Mouse (Mus musculus): ENCODE results near the gene Tmem174.

Gene Tmem174

DNA sequence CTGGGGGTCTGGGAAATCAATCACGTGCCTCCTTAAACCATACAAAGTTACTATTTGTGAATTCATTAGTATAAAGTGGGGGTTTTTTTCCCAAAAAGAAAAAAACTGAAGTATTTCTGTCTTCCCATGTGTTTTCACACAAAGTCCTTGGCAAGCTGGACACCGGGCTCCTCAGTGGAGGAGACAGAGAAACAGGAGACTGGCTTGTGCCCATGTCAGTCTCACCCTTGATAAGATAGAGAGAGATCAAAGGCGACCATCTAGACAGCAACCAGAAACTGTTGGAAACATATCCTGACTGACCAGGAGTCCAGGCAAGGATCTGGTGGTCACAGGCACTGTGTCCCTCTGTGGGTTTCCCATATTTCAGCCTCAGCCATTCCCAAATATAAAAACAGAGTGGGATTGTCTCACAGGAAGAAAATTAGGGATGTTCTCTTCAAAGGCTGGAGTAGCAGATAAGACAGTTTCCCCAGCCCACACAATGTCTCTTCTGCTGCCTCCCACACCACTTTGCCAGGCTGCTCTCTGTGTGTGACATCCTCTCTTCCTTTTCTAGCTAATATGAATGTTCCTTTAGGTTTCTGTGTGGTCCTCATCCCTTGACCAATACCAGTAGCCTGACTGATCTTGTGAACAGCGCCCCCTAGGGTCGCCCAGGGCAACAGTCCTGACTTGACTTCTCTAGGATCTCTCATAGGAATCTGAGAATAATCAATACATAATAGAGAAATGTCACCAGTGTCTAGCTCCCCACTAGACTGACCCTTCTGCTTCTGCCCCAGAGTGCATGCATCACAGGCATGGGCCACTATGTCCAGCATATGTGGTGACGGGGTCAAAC is 3.3 kb downstream of the Tmem174 start:
- DNase-seq (ENCODE audit: low spot score in 2 of 2) = no peak

DNA sequence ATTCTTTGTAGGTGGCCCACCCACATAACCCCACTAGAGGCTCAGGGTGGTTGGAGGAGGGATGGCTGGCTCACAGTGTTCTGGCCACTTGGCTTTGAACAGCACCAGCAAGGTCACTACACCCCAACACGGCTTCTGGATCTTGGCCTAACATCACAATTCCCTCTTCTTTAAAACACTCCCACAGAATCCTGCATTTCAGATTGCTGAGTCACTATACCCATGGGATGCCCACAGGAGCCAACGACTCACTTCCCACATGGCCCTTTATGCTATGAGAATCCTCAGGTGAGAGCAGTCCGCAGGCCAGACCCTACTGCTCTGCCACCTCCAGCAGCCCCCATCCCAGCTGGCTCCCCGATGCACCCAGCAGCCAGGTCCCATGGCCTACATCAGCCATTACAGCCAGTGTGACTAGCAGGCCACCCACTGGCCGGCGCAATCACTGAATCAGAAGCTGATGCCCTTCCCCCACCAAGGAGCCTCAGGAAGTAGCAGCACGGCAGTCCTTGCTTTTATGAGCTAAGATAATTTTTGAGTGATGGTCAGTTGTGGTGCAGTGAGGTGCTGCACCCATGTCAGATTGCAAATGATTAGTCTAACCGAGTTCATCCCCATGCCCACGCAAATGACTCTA is 4.8 kb downstream of the Tmem174 start:
- DNase-seq (ENCODE audit: low spot score in 2 of 2) = no peak

DNA sequence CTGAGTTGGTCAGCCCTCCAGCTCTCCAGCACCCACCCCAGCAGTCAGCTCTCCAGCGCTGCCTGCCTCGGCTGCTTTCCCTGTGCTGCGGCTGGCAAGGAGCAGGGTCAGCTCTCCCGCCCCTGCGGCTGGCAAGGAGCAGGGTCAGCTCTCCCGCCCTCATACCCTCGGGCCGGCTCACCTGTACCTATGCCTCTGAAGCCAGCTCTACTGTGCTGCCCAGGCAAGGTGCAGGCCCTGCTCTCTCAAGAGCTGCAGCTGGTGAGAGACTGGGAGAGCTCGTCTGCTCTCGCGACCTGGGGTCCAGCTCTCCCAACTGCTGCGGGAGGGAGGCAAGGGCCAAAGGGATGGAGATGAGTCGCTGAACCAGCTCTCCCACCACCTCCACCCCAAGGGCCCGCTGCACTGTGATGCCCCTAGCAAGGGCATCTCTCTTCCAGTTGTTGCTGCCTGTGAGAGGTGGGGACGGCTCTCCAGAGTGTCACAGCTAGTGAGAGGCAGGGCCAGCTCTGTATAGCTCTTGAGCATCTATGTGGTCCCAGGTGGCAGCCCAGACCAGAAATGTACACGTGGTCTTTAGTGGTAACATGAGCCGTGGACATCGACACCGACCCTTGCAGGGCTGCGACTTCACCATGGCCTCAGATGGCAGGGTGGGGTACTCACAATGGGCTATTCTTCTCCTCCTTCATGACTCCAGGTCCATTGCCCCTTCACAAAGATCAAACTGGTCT is 5.9 kb downstream of the Tmem174 start:
- DNase-seq (ENCODE audit: low spot score in 2 of 2) = no peak

DNA sequence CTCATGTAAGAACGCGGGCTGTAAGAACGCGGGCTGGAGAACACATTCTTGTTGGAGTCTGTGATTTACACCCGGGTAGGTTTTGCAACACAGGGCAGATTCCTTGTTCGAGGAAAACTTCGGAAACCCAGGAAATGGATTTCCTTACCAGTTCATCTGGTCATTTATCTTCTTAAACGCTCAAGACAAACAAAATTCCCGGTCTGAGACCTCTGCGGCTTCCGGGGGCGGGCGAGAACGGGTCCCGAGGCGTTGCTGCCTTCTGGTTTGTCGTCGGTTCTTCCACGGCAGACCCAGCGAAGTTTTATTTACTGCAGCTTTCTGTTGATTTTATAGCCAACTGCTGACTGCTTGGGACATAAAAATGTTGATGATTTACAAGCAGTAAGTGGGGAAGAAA is 10.5 kb downstream of the Tmem174 start:
- DNase-seq (ENCODE audit: low spot score in 2 of 2) = no peak

DNA sequence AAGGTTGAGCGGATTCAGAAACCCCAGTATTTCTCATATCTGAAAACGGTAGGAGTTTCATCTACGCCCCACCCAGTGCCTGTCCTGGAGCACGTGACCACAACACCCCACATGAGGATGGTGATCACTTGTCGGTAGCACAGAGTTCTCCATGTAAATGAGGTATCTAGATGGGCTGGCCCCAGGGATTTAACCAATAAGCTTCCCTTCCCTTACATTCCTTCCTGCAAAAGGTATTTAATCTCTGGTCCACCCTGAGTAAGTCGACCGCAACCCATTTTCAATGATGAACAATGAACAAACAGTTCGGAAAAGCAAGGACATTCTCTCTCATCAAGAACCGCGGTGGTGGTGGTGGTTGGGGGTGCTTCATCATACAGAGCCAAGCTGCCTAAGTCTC is 12.7 kb downstream of the Tmem174 start:
- DNase-seq (ENCODE audit: low spot score in 2 of 2) = no peak

DNA sequence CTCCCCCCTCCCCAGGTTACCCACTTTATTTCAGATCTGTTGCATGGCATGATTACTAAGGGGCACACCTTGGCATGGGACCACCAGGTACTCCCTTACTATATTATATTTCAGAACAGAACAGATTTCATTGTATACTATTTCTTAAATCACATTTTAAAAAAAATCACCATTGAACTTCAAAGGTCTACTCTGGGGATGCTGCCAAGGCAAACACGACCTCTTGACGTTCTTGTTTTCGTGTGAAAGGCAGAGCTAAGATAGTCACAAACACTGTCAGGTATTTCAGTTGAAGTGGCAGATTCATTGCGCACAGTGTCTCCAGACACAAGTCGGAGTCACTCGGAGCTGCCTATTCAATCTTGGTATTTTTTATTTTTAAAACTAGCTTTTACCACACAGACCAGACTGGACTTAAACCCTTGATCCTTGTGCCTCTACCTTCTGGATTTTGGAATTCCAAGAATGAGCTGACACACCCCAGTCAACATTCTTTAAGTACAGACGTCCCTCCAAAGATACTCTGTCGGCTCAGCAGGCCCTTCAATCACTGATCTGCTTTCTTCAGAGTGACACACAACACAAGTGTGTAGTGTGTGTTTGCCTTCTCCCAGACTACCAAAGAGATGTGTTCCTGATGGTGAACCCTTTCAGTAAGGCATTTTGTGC is 14.2 kb downstream of the Tmem174 start:
- DNase-seq (ENCODE audit: low spot score in 2 of 2) = no peak

DNA sequence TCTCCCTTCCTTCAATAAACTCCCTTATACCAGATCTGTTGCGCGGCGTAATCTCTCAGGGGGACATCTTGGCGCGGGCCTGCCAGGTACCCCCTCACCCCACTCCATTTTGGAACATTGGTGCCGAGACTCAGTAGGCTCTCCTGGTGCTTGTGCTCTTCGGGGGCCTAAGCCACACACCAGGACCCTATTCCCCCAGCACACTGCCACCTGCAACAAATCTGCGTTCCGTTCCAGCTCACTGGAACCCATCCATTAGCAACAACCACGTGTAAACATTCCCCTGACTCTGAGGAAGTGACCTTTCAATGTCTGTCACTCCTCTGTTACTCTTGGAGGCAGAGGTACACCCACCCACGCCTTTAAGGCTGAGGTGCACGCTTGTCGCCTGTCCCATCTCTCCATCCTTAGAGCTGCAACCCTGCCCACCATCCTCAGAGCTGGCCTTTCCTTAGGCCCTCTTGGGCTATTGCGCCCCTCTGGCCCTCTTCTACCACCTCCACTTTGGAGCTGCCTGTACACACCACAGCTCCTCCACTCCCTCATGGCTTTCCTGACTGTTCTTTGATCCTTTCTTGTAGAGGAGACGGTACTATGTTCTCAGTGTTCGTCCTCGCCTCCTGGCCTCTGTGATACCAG is 19.7 kb downstream of the Tmem174 start:
- DNase-seq (ENCODE audit: low spot score in 2 of 2) = no peak

DNA sequence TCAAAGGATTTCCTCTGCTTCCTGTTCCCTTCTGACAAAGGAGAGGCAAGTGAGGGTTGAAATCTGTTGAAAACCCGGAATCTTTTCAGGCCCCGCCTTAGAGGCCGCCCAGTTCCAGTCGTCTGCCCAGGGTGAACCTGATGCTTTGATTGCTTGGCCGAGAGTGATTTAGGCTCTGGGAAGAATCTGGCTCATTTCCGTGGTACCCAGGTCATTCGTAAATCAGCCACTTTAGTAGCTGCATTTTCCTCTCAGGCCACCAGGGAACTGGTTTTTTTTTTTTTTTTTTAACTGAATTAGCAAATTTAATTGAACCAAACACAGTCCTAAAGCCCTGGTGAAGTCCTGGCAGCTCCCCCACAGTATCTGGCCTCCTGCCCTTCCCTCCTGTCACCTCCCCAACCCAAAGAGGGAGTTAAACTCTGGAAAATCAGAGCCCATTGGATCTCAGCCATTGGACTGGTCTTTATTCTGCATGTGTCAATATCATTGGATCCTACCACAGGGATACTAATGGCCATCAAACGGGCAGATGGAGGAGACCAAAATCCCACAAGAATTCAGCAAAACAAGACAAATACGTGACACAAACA is 29.2 kb downstream of the Tmem174 start:
- DNase-seq (ENCODE audit: low spot score in 2 of 2) = no peak

DNA sequence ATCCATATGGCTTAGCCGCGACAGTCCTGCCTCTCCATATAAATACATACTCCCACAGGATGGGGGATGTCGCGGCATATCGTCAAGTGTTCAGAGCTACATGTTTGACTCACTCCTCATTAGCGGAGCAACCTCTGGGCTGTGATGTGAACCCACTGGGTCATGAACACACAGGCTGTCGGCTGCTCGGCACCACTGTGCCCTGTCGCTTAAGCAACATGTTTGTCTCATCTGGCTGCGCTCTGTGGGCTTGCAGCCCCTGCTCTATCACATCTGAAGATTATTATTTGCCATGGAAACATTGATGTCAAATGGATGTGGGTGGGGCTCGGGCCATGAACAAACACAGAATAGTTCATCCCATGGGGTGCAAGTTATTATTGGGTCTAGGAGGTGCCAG is 33.4 kb downstream of the Tmem174 start:
- no peak for DNase-seq (ENCODE audit: low spot score in 2 of 2)

DNA sequence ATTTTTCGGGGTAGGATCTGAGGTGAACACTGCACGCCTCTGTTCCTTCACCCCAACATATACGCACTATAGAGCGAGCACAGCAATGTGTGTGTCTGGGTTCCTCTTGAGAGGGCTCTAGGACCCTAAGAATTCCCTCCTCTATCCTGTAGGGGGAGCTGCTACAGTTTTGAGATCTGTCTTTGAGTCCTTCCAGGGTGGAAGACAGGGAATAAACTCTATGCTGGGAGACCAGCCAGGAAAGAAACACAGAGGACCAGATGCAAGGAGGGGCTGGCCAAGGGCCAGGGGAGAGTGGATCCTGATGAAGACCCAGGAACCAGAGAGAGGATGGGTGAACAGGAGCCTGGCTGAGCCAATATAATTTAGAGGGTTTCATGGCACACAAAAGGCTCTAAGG is 40.5 kb downstream of the Tmem174 start:
- no peak for DNase-seq (ENCODE audit: low spot score in 2 of 2)

DNA sequence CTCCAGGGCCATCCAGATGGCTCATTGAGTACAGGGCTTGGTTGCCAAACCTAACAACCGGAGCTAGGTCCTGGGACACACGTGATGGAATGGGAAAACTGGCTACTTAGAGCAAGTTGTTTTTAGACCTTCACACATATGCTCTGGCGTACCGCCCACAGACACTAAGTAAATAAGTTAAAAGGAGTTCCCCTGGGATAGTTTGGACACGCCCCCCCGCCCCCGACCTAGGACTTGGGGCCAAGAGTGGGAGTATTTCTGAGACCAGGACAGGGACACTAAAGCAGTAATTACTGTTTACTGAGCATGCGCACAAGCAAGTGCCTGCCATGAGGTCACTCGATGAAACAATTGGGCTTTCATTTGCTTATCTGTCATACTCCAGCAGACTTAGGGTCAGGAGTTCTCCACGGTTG is 42.5 kb downstream of the Tmem174 start:
- no peak for DNase-seq (ENCODE audit: low spot score in 2 of 2)

DNA sequence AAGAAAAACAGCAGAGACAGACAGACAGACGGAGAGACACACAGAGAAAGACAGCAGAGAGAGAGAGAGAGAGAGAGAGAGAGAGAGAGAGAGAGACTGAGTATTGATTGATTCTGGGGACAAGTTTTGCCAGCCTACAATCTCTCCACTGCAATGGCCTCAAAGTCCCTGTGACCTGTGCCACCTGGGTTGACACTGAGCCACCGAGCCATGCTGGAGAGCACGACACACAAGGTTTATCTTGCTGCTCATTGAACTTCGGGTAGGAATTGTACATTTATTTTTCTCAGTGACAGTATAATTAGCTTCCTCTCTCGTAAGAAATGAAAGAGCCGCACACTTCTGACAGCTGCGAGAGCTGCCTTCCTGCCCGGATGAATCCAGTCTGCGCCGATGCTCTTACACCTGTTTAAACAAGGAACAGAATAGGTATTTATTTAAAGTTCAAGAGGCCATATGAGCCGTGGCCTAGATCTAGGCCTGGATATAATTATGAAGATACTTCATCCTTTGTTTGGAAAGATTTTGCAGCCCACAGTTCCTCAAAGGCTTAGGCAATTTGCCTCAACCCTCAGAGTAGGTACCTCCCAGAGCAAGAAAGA is 43.2 kb downstream of the Tmem174 start:
- no peak for DNase-seq (ENCODE audit: low spot score in 2 of 2)

DNA sequence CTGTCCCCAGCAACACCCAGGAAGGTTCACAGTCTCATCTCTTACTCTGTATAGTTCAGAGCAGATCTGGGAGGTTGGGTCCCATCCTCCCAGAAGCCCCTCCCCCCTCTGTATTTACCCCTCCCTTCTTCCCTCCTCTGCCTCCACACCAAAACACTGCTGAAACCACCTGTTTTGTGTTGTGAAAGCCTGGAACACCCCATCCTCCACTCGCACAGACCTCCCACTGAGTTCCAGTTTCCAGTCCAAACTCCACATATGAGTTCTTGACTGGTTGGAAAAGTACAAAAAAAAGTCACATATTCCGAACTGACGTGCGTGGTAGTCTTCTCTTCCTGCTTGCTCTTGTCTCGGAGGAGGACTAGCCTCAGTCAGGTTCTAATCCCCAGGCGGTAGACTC is 45.8 kb downstream of the Tmem174 start:
- no peak for DNase-seq (ENCODE audit: low spot score in 2 of 2)

DNA sequence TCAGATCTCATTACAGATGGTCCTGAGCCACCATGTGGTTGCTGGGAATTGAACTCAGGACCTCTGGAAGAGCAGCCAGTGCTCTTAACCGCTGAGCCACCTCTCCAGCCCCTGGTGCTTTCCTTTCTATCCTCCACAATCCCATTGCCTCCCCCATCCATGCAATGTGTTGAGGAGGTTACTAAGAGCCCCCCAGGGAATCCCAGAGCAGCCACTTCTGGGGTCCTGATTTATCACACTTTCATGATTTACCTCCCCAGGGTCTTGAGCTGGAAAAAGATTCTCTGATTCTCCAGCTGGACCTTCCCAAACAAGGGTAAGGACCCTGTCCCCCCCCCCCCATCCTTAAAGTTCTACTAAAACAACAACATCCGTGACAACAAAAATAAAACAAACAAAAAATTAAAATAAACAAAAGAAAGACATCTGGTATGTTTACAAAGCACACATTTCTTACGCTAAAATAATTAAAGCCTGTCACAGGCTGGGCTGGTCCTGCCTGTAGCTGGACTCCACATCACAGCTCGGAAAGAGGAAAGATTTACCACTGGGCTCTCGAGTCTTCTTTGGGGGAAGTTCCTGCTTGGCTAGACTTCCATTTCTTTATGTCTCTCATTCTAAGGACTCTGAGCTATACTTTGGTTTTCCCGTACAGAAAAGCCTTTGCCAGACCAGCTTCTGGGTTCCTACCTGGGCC is 46.4 kb downstream of the Tmem174 start:
- DNase-seq (ENCODE audit: low spot score in 2 of 2) = no peak

DNA sequence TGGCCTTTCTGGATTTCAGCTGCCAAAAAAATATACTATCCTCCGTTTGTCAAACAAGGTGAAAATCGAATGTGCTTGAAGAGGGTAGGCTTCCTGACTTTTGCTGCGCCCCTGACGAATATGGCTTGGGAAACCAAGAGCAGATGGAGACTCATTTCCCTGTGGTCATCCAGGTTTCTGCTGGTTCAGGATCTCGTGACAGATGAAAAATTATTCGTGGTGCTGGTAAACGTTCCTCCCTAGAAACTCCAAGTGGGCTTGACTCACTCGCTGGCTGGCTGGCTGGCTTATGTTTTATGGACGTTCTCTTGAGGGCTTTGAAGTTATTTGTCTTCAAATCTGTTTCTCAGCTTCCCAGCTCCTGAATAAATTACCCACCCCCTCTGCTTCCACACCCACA is 47.6 kb downstream of the Tmem174 start:
- DNase-seq (ENCODE audit: low spot score in 2 of 2) = no peak

DNA sequence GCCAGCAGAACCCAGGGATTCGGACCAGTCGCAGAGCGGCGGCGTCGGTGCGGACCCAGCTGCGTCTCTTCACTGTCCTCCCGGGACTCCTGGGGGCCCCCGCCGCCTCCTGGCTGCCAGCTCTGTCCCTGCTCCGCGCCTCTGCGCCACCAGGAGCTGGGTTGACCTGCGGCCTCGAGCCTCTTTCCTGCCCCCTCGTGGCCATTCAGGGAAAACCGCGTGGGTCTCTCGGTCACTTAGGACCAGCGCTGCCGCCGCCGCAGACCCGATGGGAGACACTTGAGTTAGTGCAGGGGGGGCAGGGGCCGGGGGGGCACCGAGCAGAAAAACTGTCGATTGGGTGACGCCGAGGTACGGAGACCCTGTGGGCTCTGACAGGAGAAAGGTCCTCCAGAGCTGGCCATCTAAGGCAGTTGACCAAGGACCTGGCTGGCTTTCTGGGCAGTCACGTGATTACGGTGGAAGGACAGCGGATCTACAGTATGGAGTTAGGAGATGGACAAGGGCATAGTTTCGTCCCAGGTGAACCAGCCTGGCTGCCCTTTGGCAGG is 48.2 kb downstream of the Tmem174 start:
- peak; percentile 56 to 74 for DNase-seq (ENCODE audit: low spot score in 2 of 2)

DNA sequence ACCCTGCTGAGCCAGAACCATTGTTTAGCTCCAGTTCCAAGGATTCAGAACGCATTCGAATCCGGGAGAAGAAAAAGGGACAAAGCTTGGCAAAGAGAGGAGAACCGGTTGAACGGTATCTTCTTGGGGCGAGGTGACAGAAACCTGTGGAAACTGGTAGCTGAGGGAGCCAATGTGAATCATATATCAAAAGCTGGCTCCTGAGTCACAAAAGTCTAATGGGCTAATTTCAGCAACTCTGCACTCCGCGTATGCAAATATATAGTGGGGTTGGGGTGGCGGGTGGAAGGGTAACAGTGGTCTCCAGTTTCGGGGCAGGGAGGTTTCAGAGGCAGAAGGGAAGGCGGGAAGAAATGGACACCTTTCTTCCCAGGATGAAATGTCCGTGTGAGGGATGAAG is 48.7 kb downstream of the Tmem174 start:
- no peak for DNase-seq (ENCODE audit: low spot score in 2 of 2)

DNA sequence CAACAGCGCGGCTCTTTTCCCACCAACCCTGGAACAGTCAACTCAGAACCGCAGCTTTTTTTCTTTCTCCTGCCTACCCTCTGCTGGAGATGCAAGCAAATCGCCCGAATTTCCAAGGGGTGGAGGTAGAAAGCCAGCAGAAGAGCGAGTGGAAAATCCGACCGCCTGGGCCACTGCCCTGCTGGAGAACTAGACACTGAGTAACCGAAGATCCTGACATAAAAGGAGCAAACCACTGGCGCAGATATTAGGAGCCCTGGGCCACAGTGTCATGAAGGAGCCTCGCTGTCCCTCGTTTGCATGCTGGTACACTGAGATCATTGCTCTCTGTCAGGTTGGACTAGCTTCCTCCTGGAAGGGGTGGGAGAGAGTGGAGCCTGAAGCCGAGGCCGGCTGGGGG is 49.6 kb downstream of the Tmem174 start:
- DNase-seq (ENCODE audit: low spot score in 2 of 2) = no peak

DNA sequence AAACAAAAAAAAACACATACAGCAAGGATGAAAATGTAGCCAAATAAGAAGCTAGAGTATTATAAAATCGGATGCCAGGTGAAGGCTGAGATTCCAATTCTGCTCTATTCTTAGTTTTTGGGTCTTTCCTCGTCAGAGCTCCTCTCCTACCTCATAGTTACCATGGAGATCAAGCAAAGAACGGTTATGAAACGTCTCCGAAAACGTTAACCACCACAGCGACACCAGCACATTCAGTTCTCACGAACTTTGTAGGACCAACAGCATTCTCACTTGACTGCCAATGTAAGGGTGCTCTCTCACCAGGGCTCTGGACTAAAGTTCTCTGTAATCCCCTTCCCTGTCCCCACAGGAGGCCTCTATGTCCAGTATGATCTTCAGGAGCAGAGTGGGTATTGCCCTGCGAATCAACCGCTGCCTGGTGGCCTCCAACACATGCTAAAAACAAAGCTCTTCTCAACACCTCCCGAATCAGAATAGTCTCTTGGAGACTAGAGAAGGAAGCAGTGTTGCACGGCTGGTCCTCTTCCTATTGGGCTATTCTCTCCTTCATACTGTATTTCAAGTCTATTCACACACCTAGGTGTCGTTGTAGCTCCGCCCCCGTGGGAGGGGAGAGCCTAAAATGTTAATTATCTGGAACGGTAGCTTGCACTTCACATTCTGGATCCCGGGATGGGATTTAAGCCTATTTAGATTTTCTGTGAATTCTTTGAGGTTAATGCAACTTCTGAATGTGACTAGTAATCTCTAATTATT is 50.2 kb downstream of the Tmem174 start:
- no peak for DNase-seq (ENCODE audit: low spot score in 2 of 2)

Measured in urinary bladder, adult 18-20 months (tissue).